Mouse (Mus musculus): ENCODE results near the gene Acsbg2. TPM values are rescaled to one million over a fixed set of nuclear protein-coding genes. Genes with fewer than 3 reads are reported as not detected.

The Acsbg2 gene
- polyA plus RNA-seq, 1 experiment from 2014 or later = not detected

- ATAC-seq = peak; percentile 42
- 77% methylated on average over 8 of the region's 8 CpGs for WGBS
- Histone ChIP-seq H3K27ac (ENCODE audit: low read length) (no peak overlapping the region), H3K4me1 (replicated peaks; ENCODE audit: control insufficient read depth, insufficient read depth, low read length) (peaks cover 6% of the 10 kb centered on the region), H3K27me3 (replicated peaks; ENCODE audit: control insufficient read depth, insufficient read depth, low read length) (no peaks in the 10 kb centered on the region), H3K9ac (replicated peaks; ENCODE audit: low read depth, low read length) (no peak overlapping the region), H3K36me3 (ENCODE audit: control insufficient read depth, insufficient read depth) (no peaks in the 10 kb centered on the region), H3K9me3 (ENCODE audit: control insufficient read depth, low read length) (no peaks in the 10 kb centered on the region), H3K4me2 (ENCODE audit: low read length) (no peak overlapping the region), H3K4me3 (replicated peaks; ENCODE audit: low read length) (no peak overlapping the region)
These were observed 54.5 kb downstream of the Acsbg2 start for GRCm38 (mm10) chr17:56819694-56820111.

- 55% methylated on average over 6 of the region's 6 CpGs for WGBS
- no peak overlapping the region for H3K4me2 ChIP-seq (ENCODE audit: low read length)
- H3K9me3 ChIP-seq (ENCODE audit: control insufficient read depth, low read length) = no peaks in the 10 kb centered on the region
- no peak overlapping the region for H3K9ac ChIP-seq (replicated peaks; ENCODE audit: low read depth, low read length)
- H3K36me3 ChIP-seq (ENCODE audit: control insufficient read depth, insufficient read depth) = no peaks in the 10 kb centered on the region
- ATAC-seq = no peak
- H3K4me3 ChIP-seq (replicated peaks; ENCODE audit: low read length) = no peak overlapping the region
- H3K27me3 ChIP-seq (replicated peaks; ENCODE audit: control insufficient read depth, insufficient read depth, low read length) = no peaks in the 10 kb centered on the region
- H3K4me1 ChIP-seq (replicated peaks; ENCODE audit: control insufficient read depth, insufficient read depth, low read length) = peaks cover 12% of the 10 kb centered on the region
- H3K27ac ChIP-seq (ENCODE audit: low read length) = no peak overlapping the region
These were observed 55.2 kb downstream of the Acsbg2 start for GRCm38 (mm10) chr17:56819032-56819545.

GRCm38 (mm10) chr17:56818067-56818636 lies 56.1 kb downstream of the Acsbg2 start:
- no peak overlapping the region for H3K9ac ChIP-seq (replicated peaks; ENCODE audit: low read depth, low read length)
- H3K4me1 ChIP-seq (replicated peaks; ENCODE audit: control insufficient read depth, insufficient read depth, low read length) = peaks cover 16% of the 10 kb centered on the region
- H3K9me3 ChIP-seq (ENCODE audit: control insufficient read depth, low read length) = no peaks in the 10 kb centered on the region
- no peak; the same call in 1 of the 2 replicates for ATAC-seq
- no peak overlapping the region for H3K4me3 ChIP-seq (replicated peaks; ENCODE audit: low read length)
- WGBS = 27% methylated on average over 11 of the region's 11 CpGs
- H3K27me3 ChIP-seq (replicated peaks; ENCODE audit: control insufficient read depth, insufficient read depth, low read length) = no peaks in the 10 kb centered on the region
- H3K27ac ChIP-seq (ENCODE audit: low read length) = no peak overlapping the region
- H3K36me3 ChIP-seq (ENCODE audit: control insufficient read depth, insufficient read depth) = no peaks in the 10 kb centered on the region
- no peak overlapping the region for H3K4me2 ChIP-seq (ENCODE audit: low read length)

- WGBS = 59% methylated on average over 3 of the region's 3 CpGs
- Histone ChIP-seq H3K27ac (ENCODE audit: low read length) (peak overlapping the region; percentile 24), H3K9me3 (ENCODE audit: control insufficient read depth, low read length) (no peaks in the 10 kb centered on the region), H3K9ac (replicated peaks; ENCODE audit: low read depth, low read length) (no peak overlapping the region), H3K4me2 (ENCODE audit: low read length) (no peak overlapping the region), H3K36me3 (ENCODE audit: control insufficient read depth, insufficient read depth) (no peaks in the 10 kb centered on the region), H3K4me1 (replicated peaks; ENCODE audit: control insufficient read depth, insufficient read depth, low read length) (peaks cover 28% of the 10 kb centered on the region), H3K4me3 (replicated peaks; ENCODE audit: low read length) (no peak overlapping the region), H3K27me3 (replicated peaks; ENCODE audit: control insufficient read depth, insufficient read depth, low read length) (no peaks in the 10 kb centered on the region)
- ATAC-seq = no peak
These were observed 59.2 kb downstream of the Acsbg2 start for GRCm38 (mm10) chr17:56815057-56815345.

GRCm38 (mm10) chr17:56814316-56815056 lies 59.8 kb downstream of the Acsbg2 start:
- Histone ChIP-seq H3K9ac (replicated peaks; ENCODE audit: low read depth, low read length) (peak overlapping the region; percentile 9; the same call in 1 of the 2 replicates), H3K9me3 (ENCODE audit: control insufficient read depth, low read length) (no peaks in the 10 kb centered on the region), H3K36me3 (ENCODE audit: control insufficient read depth, insufficient read depth) (no peaks in the 10 kb centered on the region), H3K4me2 (ENCODE audit: low read length) (peak overlapping the region; percentile 48), H3K4me1 (replicated peaks; ENCODE audit: control insufficient read depth, insufficient read depth, low read length) (peaks cover 32% of the 10 kb centered on the region), H3K27me3 (replicated peaks; ENCODE audit: control insufficient read depth, insufficient read depth, low read length) (no peaks in the 10 kb centered on the region), H3K27ac (ENCODE audit: low read length) (peak overlapping the region; percentile 24), H3K4me3 (replicated peaks; ENCODE audit: low read length) (no peak overlapping the region; the same call in 1 of the 2 replicates)
- peak; percentile 84 for ATAC-seq
- 6% methylated on average over 24 of the region's 24 CpGs for WGBS

GRCm38 (mm10) chr17:56810245-56810644 lies 64.0 kb downstream of the Acsbg2 start:
- 2% methylated on average over 3 of the region's 3 CpGs for WGBS
- Histone ChIP-seq H3K36me3 (ENCODE audit: control insufficient read depth, insufficient read depth) (no peaks in the 10 kb centered on the region), H3K9me3 (ENCODE audit: control insufficient read depth, low read length) (no peaks in the 10 kb centered on the region), H3K27ac (ENCODE audit: low read length) (peak overlapping the region; percentile 49; the same call in 1 of the 2 replicates), H3K4me1 (replicated peaks; ENCODE audit: control insufficient read depth, insufficient read depth, low read length) (peaks cover 32% of the 10 kb centered on the region), H3K4me2 (ENCODE audit: low read length) (no peak overlapping the region), H3K9ac (replicated peaks; ENCODE audit: low read depth, low read length) (no peak overlapping the region; the same call in 1 of the 2 replicates), H3K4me3 (replicated peaks; ENCODE audit: low read length) (no peak overlapping the region), H3K27me3 (replicated peaks; ENCODE audit: control insufficient read depth, insufficient read depth, low read length) (no peaks in the 10 kb centered on the region)
- peak; percentile 32 for ATAC-seq

GRCm38 (mm10) chr17:56808518-56808917 lies 65.7 kb downstream of the Acsbg2 start:
- no peaks in the 10 kb centered on the region for H3K27me3 ChIP-seq (replicated peaks; ENCODE audit: control insufficient read depth, insufficient read depth, low read length)
- no peaks in the 10 kb centered on the region for H3K9me3 ChIP-seq (ENCODE audit: control insufficient read depth, low read length)
- peak; percentile 91 for ATAC-seq
- no peaks in the 10 kb centered on the region for H3K36me3 ChIP-seq (ENCODE audit: control insufficient read depth, insufficient read depth)
- H3K9ac ChIP-seq (replicated peaks; ENCODE audit: low read depth, low read length) = no peak overlapping the region
- H3K4me3 ChIP-seq (replicated peaks; ENCODE audit: low read length) = no peak overlapping the region
- no peak overlapping the region for H3K4me2 ChIP-seq (ENCODE audit: low read length)
- H3K4me1 ChIP-seq (replicated peaks; ENCODE audit: control insufficient read depth, insufficient read depth, low read length) = peaks cover 16% of the 10 kb centered on the region
- H3K27ac ChIP-seq (ENCODE audit: low read length) = no peak overlapping the region
- 6% methylated on average over 9 of the region's 9 CpGs for WGBS

GRCm38 (mm10) chr17:56805784-56806183 lies 68.5 kb downstream of the Acsbg2 start:
- H3K27me3 ChIP-seq (replicated peaks; ENCODE audit: control insufficient read depth, insufficient read depth, low read length) = no peaks in the 10 kb centered on the region
- no peak overlapping the region for H3K27ac ChIP-seq (ENCODE audit: low read length)
- no peaks in the 10 kb centered on the region for H3K36me3 ChIP-seq (ENCODE audit: control insufficient read depth, insufficient read depth)
- H3K9me3 ChIP-seq (ENCODE audit: control insufficient read depth, low read length) = no peaks in the 10 kb centered on the region
- no peak for ATAC-seq
- H3K4me2 ChIP-seq (ENCODE audit: low read length) = no peak overlapping the region
- no peak overlapping the region for H3K4me3 ChIP-seq (replicated peaks; ENCODE audit: low read length)
- no peak overlapping the region for H3K9ac ChIP-seq (replicated peaks; ENCODE audit: low read depth, low read length)
- H3K4me1 ChIP-seq (replicated peaks; ENCODE audit: control insufficient read depth, insufficient read depth, low read length) = peaks cover 16% of the 10 kb centered on the region
- WGBS = 93% methylated on average over 1 of the region's 1 CpGs

GRCm38 (mm10) chr17:56804952-56805351 lies 69.3 kb downstream of the Acsbg2 start:
- Histone ChIP-seq H3K9ac (replicated peaks; ENCODE audit: low read depth, low read length) (no peak overlapping the region), H3K27ac (ENCODE audit: low read length) (no peak overlapping the region), H3K4me1 (replicated peaks; ENCODE audit: control insufficient read depth, insufficient read depth, low read length) (peaks cover 7% of the 10 kb centered on the region), H3K27me3 (replicated peaks; ENCODE audit: control insufficient read depth, insufficient read depth, low read length) (no peaks in the 10 kb centered on the region), H3K4me2 (ENCODE audit: low read length) (no peak overlapping the region), H3K36me3 (ENCODE audit: control insufficient read depth, insufficient read depth) (no peaks in the 10 kb centered on the region), H3K4me3 (replicated peaks; ENCODE audit: low read length) (no peak overlapping the region), H3K9me3 (ENCODE audit: control insufficient read depth, low read length) (no peaks in the 10 kb centered on the region)
- no peak for ATAC-seq
- WGBS = 62% methylated on average over 5 of the region's 5 CpGs

Data from forebrain, embryonic 16.5 days (tissue).